Mouse (Mus musculus): ENCODE results near the gene Lrrn2.

GRCm38 (mm10) chr1:132886626-132887025 lies 6.6 kb downstream of the Lrrn2 start:
- TF ChIP-seq TAL1 (IDR thresholded peaks at IDR 0.05; ENCODE audit: low read length) (no peak), GATA1 (IDR thresholded peaks at IDR 0.05; ENCODE audit: low read length) (no peak)
